Mouse (Mus musculus) kidney, adult 2 months (tissue): ENCODE measurements around the gene Pkig. TPM values are rescaled to one million over a fixed set of nuclear protein-coding genes. Genes with fewer than 3 reads are reported as not detected.
"Not testable (repeated sequence)": the region's sequence is repeated elsewhere in the genome, so short reads cannot be mapped to it uniquely, and the experiment has no call there.

ENCODE experiments used
- DNase-seq: peaks from one replicate; pipeline ENCODE4 v3.0.0; 2021
- H3K27ac ChIP-seq: fragments of 200-500 bp; 2 replicates; pipeline ENCODE4 v1.5.1; 2012; ENCODE audit warnings: low read depth, low read length, control low read depth, inconsistent platforms; ENCODE audit not compliant: insufficient read depth
- H3K27me3 ChIP-seq: fragments of 200-500 bp; replicated peaks from 2 replicates; pipeline ENCODE4 v1.6.1; 2012; ENCODE audit warnings: mild to moderate bottlenecking, moderate library complexity, low read length, inconsistent platforms; ENCODE audit not compliant: control insufficient read depth, insufficient read depth
- H3K36me3 ChIP-seq: fragments of 200-500 bp; 2 replicates; pipeline ENCODE4 v1.6.1; 2012; ENCODE audit warnings: mild to moderate bottlenecking, moderate library complexity, low read length, inconsistent platforms; ENCODE audit not compliant: control insufficient read depth, insufficient read depth
- H3K4me1 ChIP-seq: fragments of 200-500 bp; 2 replicates; pipeline ENCODE4 v1.6.1; 2011; ENCODE audit warnings: low read length; ENCODE audit not compliant: control insufficient read depth, insufficient read depth
- H3K4me3 ChIP-seq: fragments of 200-500 bp; 2 replicates; pipeline ENCODE4 v1.5.1; 2011; ENCODE audit warnings: mild to moderate bottlenecking, low read depth, low read length, control low read depth; ENCODE audit not compliant: insufficient read depth
- CTCF ChIP-seq: fragments of 200-500 bp; conservative IDR thresholded peaks from 2 replicates; pipeline ENCODE4 v1.5.1; 2011; ENCODE audit warnings: low read depth, mild to moderate bottlenecking, control low read depth, low read length, moderate library complexity, mixed read lengths; ENCODE audit not compliant: insufficient read depth, insufficient read length
- POLR2A ChIP-seq: fragments of 200-500 bp; IDR thresholded peaks from one replicate; pipeline ENCODE4 v1.6.1; 2011; ENCODE audit warnings: low read depth, low read length, control low read depth
- WGBS: fragments of 180-500 bp; shearing (Covaris S2); methylation state at CpG from one replicate; pipeline ENCODE4 v1.1.7; 2018; 5-methylcytosine and 5-hydroxymethylcytosine counted together
- polyA plus RNA-seq: library from polyadenylated mRNA; depleted of rRNA; stranded (reverse); fragments of >200 nt; gene quantifications from 2 replicates; pipeline ENCODE4 v1.2.3, GENCODE M21; 2012

Pkig gene
- polyA plus RNA-seq, 1 experiment, result 107 TPM

DNA sequence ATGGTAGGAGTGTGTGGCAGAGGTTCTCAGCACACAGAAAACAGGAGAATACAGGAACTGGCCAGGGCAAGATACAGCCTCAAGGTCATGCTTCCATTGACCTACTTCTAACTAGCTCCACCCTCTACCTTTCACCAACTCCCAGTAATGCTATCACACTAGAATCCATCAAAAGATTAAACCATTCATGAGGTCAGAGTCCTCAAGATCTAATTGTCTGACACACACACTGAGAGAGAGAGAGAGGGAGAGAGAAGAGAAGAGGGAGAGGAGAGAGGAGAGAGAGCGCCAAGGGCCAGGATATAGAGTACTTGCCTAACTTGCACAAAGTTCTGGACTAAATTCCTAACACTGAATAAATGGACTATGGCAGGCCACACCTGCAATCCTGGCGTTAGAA, 24.2 kb downstream of the Pkig start:
- no peak for TF ChIP-seq CTCF
- no peak for TF ChIP-seq POLR2A
- Histone ChIP-seq H3K4me3 (no peak overlapping the region), H3K27me3 (no peaks in the 10 kb centered on the region), H3K27ac (no peak overlapping the region), H3K36me3 (no peaks in the 10 kb centered on the region; the same call in 1 of the 2 replicates), H3K4me1 (peaks cover 16% of the 10 kb centered on the region)
- no peak for DNase-seq
- 84% methylated on average over 2 of the region's 2 CpGs for WGBS

DNA sequence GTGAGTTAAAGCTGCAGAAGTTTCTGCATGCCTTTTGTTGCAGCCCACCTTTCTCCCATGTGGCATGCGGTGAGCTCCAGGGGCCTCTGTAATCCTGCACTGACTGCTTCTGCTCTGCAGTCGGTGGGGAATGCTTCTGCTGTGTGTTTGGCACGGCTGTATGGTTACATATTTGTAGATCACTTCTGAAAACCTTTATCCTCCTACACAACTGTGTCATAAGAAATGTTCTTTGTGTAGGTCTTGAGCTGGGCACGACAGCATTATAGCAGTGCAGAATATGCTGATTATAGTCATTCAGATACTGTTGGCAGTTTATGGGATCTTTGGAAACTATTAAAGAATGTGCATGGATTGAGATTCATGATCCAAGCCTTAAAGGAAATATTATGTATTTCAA, 27.1 kb downstream of the Pkig start:
- Histone ChIP-seq H3K27ac (peak overlapping the region; percentile 80), H3K36me3 (no peaks in the 10 kb centered on the region; the same call in 1 of the 2 replicates), H3K4me3 (no peak overlapping the region), H3K4me1 (peaks cover 17% of the 10 kb centered on the region), H3K27me3 (no peaks in the 10 kb centered on the region)
- TF ChIP-seq CTCF, result no peak
- no peak for TF ChIP-seq POLR2A
- DNase-seq, result no peak
- 40% methylated on average over 4 of the region's 4 CpGs for WGBS

DNA sequence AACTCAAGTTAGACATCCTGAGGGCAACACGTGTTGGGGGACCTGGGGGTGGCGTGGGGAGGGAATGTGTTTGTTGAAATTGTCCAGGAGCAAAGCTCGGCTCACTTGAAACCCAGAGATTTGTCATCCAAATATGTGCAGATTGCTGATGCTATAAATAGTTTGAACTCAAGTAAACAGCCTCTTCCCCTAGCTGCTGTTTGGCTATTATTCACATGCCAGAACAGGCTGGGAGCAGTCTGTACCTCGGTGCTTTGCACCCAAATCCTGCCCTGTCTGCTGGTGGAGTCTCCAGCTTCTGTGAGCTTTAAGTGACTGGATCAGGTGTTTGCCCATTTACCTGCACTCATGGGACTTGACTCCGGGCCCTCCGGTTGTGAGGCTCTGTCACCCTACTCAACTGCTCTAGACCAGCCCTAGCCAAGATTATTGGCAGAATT, 27.6 kb downstream of the Pkig start:
- 25% methylated on average over 6 of the region's 6 CpGs for WGBS
- peak; percentile 62 for DNase-seq

DNA sequence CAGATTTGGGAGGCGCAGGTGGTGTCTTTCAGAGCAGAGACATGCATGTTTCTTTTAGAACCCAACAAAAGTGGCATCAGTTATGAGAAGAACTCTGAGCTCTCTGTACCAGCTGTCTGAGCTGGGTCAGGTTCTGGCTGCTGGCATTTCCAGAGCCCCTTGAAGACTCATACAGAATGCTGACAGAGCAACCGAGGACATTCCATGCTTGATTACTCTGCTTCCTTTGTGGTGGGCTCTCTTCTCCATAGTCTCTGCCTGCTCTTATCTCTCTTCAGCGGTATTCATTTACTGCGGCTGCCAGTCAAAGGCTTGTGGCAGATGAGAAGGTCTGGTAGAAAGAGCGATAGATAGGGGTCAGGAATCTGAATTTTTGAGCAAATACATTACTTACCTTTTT, 28.0 kb downstream of the Pkig start:
- Histone ChIP-seq H3K27ac (peak overlapping the region; percentile 65), H3K4me1 (peaks cover 19% of the 10 kb centered on the region), H3K27me3 (no peaks in the 10 kb centered on the region), H3K4me3 (no peak overlapping the region), H3K36me3 (no peaks in the 10 kb centered on the region; the same call in 1 of the 2 replicates)
- TF ChIP-seq POLR2A, result no peak
- WGBS, result 71% methylated on average over 5 of the region's 5 CpGs
- DNase-seq, result no peak

More for the DNA sequence above, 27.6 kb downstream of the Pkig start:
- Histone ChIP-seq H3K27ac (peak overlapping the region; percentile 65), H3K4me3 (no peak overlapping the region), H3K4me1 (peaks cover 19% of the 10 kb centered on the region), H3K27me3 (no peaks in the 10 kb centered on the region), H3K36me3 (no peaks in the 10 kb centered on the region; the same call in 1 of the 2 replicates)
- no peak for TF ChIP-seq POLR2A
- no peak for TF ChIP-seq CTCF

DNA sequence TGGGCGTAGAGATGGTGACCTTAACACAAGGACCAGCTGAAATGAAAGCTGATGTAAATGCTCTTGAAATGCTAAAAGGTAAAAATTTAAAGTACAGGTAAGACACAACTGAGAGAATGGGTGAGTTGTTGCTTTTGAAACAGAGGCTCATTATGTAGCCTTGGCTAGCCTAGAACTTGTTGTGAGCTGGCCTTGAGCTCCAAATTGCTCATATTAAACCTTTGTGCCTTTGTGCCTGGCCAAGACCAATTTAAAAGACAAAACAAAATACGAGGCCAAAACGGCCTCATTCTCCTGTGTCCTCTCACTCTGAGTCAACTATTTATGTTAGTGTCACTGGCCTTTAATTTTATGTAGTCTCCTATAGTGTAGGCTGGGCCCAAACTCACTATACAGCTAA, 28.7 kb downstream of the Pkig start:
- Histone ChIP-seq H3K4me3 (no peak overlapping the region), H3K36me3 (no peaks in the 10 kb centered on the region; the same call in 1 of the 2 replicates), H3K4me1 (peaks cover 21% of the 10 kb centered on the region), H3K27ac (no peak overlapping the region), H3K27me3 (no peaks in the 10 kb centered on the region)
- no peak for DNase-seq
- 65% methylated on average over 3 of the region's 3 CpGs for WGBS
- TF ChIP-seq CTCF (no peak), POLR2A (no peak)

DNA sequence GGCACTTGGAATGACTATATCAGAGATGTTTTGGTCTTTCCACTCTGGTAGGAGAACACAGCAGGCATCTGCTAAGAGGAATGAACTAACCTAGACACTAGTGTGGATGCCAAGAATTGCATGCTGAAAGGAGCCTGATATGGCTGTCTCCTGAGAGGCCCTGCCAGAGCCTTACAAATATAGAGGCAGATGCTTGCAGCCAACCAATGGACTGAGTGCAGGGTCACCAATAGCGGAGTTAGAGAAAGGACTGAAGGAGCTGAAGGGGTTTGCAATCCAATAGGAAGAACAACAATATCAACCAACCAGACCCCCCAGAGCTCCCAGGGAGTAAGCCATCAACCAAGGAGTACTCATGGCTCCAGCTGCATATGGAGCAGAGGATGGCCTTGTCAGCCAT, 30.2 kb downstream of the Pkig start:
- not testable (repeated sequence) for DNase-seq
- WGBS, result 96% methylated on average over 1 of the region's 1 CpGs

DNA sequence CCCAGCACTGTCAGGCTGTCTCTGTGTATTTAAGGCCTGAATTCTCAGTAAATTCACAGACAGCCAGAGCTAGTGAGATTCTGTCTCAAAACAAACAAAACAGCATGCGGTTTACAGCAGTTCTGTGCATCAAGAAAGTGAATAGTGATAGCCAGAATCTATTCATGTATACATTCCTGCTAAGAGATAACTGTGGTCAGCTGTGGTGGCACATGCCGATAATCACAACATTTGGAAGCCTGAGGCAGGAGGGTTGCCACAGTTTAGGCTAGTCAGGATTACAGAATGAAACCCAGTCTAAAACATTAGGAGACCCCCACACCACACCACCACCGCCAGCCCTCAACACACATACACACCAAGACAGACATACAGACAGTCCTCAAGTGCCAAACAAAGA, 31.6 kb downstream of the Pkig start:
- WGBS, result 90% methylated on average over 3 of the region's 3 CpGs
- Histone ChIP-seq H3K4me1 (peaks cover 30% of the 10 kb centered on the region), H3K27me3 (no peaks in the 10 kb centered on the region), H3K27ac (no peak overlapping the region), H3K36me3 (no peaks in the 10 kb centered on the region), H3K4me3 (no peak overlapping the region)
- no peak for DNase-seq
- TF ChIP-seq CTCF, result no peak
- TF ChIP-seq POLR2A, result no peak

More for the DNA sequence above, 30.2 kb downstream of the Pkig start:
- H3K4me1 ChIP-seq, result peaks cover 28% of the 10 kb centered on the region
- not testable (repeated sequence) for H3K4me3 ChIP-seq, H3K36me3 ChIP-seq, H3K27me3 ChIP-seq, H3K27ac ChIP-seq

DNA sequence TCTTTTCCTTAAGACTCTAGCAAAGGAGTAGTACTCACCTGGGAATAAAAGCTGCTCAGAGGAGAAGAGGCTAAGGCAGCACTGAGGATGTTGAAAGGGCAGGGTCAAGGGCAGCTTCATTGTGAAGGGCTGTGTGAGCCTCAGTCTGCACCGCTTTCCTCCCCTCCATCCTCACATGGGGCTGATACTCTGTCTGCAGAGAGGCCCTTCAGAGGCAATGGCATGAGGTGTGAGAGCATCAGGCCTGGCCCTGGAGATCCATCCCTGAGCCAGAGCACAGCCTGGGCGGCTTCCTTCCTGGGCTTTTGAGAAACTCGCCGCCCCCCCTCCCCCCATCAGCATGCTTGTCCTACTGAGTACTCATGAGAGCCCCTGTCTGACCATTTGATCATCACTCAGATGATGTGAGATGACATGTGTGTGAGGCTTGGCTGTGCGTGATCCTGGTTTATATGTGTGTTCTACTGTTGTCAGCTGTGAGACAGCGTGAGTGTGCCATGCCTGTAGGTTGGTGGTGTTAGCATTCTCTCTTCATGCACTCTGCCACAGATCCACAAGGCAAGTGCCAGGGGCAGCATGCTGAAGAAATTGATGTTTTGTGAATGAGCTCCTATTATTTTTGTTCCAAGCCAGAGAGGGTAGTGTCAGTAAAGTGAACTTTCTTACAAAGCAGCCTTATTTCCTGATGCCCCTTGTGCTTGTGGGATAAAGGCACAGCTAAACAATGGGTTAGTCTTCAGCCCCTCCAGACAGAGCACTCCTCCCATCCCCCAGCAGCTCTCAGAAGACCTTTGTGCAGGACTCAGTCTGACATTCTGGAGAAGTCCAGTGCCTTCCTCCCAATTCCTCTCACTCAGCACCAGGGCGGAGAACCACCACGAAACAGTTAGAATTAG, 32.5 kb downstream of the Pkig start:
- Histone ChIP-seq H3K36me3 (no peaks in the 10 kb centered on the region), H3K4me3 (no peak overlapping the region), H3K4me1 (peaks cover 24% of the 10 kb centered on the region; the same call in 1 of the 2 replicates), H3K27ac (no peak overlapping the region), H3K27me3 (no peaks in the 10 kb centered on the region)
- DNase-seq, result no peak
- 83% methylated on average over 8 of the region's 8 CpGs for WGBS
- TF ChIP-seq POLR2A (no peak), CTCF (no peak)
